Mouse (Mus musculus) lung, adult 2 months (tissue): ENCODE data around the gene Gnb1.

Experiments
- CTCF ChIP-seq: fragments of 200-500 bp; IDR thresholded peaks from 2 replicates; pipeline ENCODE4 v1.5.1; 2011; ENCODE audit warnings: mild to moderate bottlenecking, low read length, control low read depth; ENCODE audit not compliant: insufficient read depth
- POLR2A ChIP-seq: fragments of 200-500 bp; IDR thresholded peaks from 2 replicates; pipeline ENCODE4 v1.6.1; 2011; ENCODE audit warnings: low read depth, mild to moderate bottlenecking, control low read depth, low read length, borderline replicate concordance; ENCODE audit errors: extremely low read depth

DNA sequence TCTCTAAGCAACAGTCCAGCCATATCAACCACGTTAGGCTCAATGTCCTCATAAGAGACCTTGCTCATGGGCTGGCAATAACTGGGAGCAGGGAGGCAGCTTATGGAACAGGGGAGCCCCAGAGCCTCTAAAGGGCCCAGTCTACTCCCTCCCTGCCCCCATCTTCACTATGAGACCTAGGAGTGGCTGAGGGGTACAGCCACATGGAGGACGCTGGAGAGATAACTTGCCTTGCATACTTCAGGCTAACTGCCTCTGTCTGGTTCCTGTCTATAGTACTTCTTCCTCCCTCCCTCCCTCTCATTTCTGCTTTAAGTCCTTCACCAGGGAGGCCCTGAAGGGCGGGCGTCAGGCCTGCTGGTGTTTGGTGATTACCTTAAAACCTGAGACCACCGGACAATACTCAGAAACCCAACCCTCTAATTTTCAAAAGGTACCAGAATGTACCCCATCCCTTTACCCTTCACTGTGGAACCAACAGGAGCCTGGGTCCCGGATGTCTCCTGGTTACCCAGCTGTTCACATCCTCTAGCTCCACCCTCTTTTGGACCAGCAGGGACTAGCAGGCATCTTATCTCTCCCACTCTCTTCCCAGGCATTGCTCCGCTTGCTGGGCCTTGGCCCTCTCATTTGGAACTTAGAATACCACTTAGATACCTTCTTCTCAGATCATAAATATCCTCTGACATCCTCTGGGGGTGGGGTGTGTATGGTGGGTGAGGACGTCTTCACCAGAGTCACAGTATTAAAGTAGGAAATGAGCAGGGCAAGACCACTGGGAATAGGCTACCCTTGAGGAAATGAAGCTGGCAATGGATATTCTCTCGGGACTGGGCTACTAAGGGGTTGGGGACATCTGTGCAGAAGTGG lies 1.8 kb upstream of the Gnb1 start:
- TF ChIP-seq POLR2A (no peak), CTCF (no peak)
